Mouse (Mus musculus) liver, embryonic 15.5 days (tissue): ENCODE measurements around the gene Tldc1. TPM values are rescaled to one million over a fixed set of nuclear protein-coding genes. Genes with fewer than 3 reads are reported as not detected.

Source experiments
- ATAC-seq: fragments of 200-750 bp; cut with Nextera tagmentation; 2 replicates; pipeline ENCODE4 v1.8.0; 2017; ENCODE audit warnings: moderate number of reproducible peaks, mild to moderate bottlenecking, moderate library complexity; ENCODE audit not compliant: insufficient read depth
- H3K27ac ChIP-seq: fragments of 300-500 bp; sonication (generic); replicated peaks from 2 replicates; pipeline ENCODE4 v1.5.1; 2015; ENCODE audit warnings: mild to moderate bottlenecking, inconsistent platforms
- H3K27me3 ChIP-seq: fragments of 300-500 bp; sonication (generic); 2 replicates; pipeline ENCODE4 v1.6.1; 2015; ENCODE audit warnings: mild to moderate bottlenecking, inconsistent platforms
- H3K36me3 ChIP-seq: fragments of 300-500 bp; sonication (generic); replicated peaks from 2 replicates; pipeline ENCODE4 v1.6.1; 2015; ENCODE audit warnings: moderate library complexity, mild to moderate bottlenecking, inconsistent platforms
- H3K4me1 ChIP-seq: fragments of 300-500 bp; sonication (generic); replicated peaks from 2 replicates; pipeline ENCODE4 v1.6.1; 2015; ENCODE audit warnings: inconsistent platforms
- H3K4me2 ChIP-seq: fragments of 300-500 bp; sonication (generic); 2 replicates; pipeline ENCODE4 v1.6.1; 2015; ENCODE audit warnings: moderate library complexity, mild to moderate bottlenecking, inconsistent platforms
- H3K4me3 ChIP-seq: fragments of 300-500 bp; sonication (generic); replicated peaks from 2 replicates; pipeline ENCODE4 v1.5.1; 2015; ENCODE audit warnings: mild to moderate bottlenecking, inconsistent platforms
- H3K9ac ChIP-seq: fragments of 300-500 bp; sonication (generic); 2 replicates; pipeline ENCODE4 v1.6.1; 2015; ENCODE audit warnings: moderate library complexity, mild to moderate bottlenecking, inconsistent platforms
- H3K9me3 ChIP-seq: fragments of 300-500 bp; sonication (generic); replicated peaks from 2 replicates; pipeline ENCODE4 v1.6.1; 2016; ENCODE audit warnings: inconsistent platforms
- WGBS: fragments of 180-500 bp; shearing (Covaris S2); methylation state at CpG from one replicate; pipeline ENCODE4 v1.1.7; 2015; ENCODE audit warnings: mixed read lengths; ENCODE audit not compliant: insufficient replicate concordance; 5-methylcytosine and 5-hydroxymethylcytosine counted together
- polyA plus RNA-seq: library from polyadenylated mRNA; unstranded; fragments of >200 nt; fragmentation: Nextera tagmentation; extraction: Ambion mirVana; gene quantifications from 2 replicates; pipeline ENCODE4 v1.2.1, GENCODE M21; 2015

Gene Tldc1
- polyA plus RNA-seq, 1 experiment from 2014 or later: 4.1 TPM

DNA sequence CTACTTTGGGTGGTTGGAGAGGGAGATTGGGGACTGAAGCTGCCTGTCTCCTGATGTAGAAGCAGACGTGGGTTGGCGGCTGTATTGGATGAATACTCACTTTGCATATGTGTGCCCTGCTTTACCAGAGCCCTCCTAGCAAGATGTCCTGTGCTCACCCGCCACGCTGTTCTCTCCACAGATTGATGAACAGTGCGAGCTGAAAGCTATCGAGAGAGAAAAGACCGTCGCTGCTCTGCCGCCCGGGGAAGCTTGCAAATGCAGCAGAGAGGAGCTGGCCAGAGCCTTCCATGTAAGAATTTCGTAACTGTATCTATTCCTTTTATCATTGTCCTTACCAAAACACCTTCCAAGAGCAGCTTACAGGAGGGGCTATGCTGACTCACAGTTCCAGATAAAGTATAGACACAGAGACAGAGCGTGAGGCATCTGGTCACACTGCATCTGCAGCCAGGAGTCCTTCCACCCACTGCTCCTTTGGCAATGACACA is 59.2 kb downstream of the Tldc1 start:
- Histone ChIP-seq H3K4me3 (no peak overlapping the region), H3K27me3 (peaks cover 11% of the 10 kb centered on the region; the same call in 1 of the 2 replicates), H3K27ac (no peak overlapping the region), H3K4me1 (peaks cover 18% of the 10 kb centered on the region), H3K4me2 (no peak overlapping the region), H3K36me3 (no peaks in the 10 kb centered on the region), H3K9me3 (no peaks in the 10 kb centered on the region), H3K9ac (no peak overlapping the region)
- no peak for ATAC-seq
- 58% methylated on average over 12 of the region's 12 CpGs for WGBS

DNA sequence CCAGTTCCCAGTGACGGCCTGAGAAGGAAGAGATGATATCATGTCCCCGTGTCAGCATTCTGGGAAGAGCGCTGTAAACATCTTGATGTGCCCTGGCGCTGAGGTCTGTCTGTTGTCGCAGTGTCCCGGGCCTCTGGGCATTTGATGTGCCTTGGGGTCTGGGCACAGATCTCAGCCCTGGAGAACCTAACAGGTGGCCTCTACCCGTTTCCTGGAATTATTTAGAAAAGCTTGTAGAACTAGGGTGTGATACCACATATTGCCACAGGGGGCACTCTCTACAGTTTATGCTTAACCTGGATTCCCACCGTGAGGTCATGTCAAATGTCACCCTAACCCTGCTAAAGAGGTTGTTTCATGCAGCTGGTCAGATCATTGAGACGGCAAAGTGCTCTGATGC is 60.5 kb downstream of the Tldc1 start:
- Histone ChIP-seq H3K36me3 (no peaks in the 10 kb centered on the region), H3K27ac (no peak overlapping the region), H3K4me3 (no peak overlapping the region), H3K9me3 (no peaks in the 10 kb centered on the region), H3K4me2 (no peak overlapping the region), H3K27me3 (peaks cover 11% of the 10 kb centered on the region; the same call in 1 of the 2 replicates), H3K4me1 (peaks cover 18% of the 10 kb centered on the region), H3K9ac (no peak overlapping the region)
- no peak for ATAC-seq
- WGBS: 46% methylated on average over 9 of the region's 9 CpGs

DNA sequence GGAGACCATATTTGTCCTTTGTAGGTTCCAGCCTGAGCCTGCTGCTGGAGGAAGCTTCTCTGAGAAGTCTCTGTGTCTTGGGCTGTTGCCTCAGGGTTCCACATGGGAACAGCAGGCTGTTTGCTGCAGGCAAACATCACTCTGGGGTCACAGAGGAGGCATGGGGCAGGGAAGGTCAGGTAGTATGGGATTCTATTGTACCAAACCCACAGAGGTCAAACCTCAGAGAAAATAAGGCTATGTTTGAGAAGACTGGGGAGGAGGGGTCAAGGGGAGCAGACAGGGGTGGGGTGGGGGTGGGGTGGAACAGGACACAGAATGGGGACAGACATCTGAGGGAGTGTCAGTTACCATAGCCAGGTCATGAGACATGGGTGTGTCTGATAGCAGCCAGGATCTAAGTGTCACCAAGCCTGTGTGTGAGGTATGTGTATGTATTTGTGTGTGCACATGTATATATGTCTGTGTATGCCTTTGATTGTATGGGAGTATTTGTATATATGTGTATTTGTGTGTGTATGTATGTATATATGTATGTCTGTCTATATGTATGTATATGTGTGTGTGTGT is 61.4 kb downstream of the Tldc1 start:
- peaks cover 22% of the 10 kb centered on the region for H3K4me1 ChIP-seq
- no peak overlapping the region for H3K4me3 ChIP-seq
- H3K9me3 ChIP-seq: no peaks in the 10 kb centered on the region
- ATAC-seq: no peak
- peaks cover 11% of the 10 kb centered on the region; the same call in 1 of the 2 replicates for H3K27me3 ChIP-seq
- no peak overlapping the region for H3K27ac ChIP-seq
- H3K9ac ChIP-seq: no peak overlapping the region
- no peak overlapping the region for H3K4me2 ChIP-seq
- H3K36me3 ChIP-seq: no peaks in the 10 kb centered on the region

DNA sequence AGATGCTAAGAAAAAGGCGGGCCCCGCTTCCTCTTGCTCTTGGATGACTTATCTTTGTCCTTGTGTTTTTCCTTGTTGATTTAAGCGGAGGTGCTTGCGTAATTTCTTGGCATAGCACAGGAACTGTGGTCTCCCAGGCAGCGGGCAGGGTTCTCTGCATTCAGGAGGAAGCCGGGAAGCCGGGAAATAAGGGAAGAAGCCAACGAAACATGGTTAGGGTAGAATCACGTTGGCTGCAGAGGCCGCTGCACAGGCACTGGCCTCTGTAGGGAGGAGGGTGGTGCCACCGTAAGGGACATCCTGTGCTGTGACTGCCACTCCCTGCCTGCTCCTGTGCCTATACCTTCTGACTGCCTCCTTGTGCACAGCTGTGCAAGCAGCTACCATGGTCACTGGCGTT is 63.0 kb downstream of the Tldc1 start:
- no peak overlapping the region for H3K9ac ChIP-seq
- 34% methylated on average over 12 of the region's 12 CpGs for WGBS
- no peak overlapping the region for H3K4me3 ChIP-seq
- peaks cover 22% of the 10 kb centered on the region for H3K4me1 ChIP-seq
- no peak overlapping the region for H3K4me2 ChIP-seq
- peaks cover 8% of the 10 kb centered on the region; the same call in 1 of the 2 replicates for H3K27me3 ChIP-seq
- no peaks in the 10 kb centered on the region for H3K36me3 ChIP-seq
- no peaks in the 10 kb centered on the region for H3K9me3 ChIP-seq
- ATAC-seq: 0 out of 2 replicates have a peak, but pooled peaks have one; percentile 22
- H3K27ac ChIP-seq: no peak overlapping the region

DNA sequence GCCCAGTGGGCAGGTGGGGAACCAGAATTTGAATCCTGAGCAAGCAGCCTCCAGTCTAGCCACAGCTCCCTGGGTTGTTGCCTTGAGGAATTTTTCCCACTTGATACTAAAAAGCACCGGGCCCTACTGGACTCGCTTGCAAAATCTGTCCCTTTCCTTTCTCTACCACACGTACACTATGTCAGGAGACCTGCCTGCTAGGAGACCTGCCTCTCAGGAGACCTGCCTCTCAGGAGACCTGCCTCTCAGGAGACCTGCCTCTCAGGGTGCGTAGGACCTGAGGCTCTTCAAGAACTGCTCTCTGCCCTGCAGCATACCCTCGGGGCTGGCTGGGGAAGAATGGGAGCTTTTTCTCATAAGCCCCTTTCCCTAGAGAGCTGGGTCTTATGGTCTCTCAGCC is 64.8 kb downstream of the Tldc1 start:
- no peak overlapping the region for H3K4me2 ChIP-seq
- H3K4me1 ChIP-seq: peaks cover 27% of the 10 kb centered on the region
- no peak for ATAC-seq
- no peak overlapping the region for H3K27ac ChIP-seq
- H3K36me3 ChIP-seq: no peaks in the 10 kb centered on the region
- WGBS: 63% methylated on average over 5 of the region's 5 CpGs
- peaks cover 5% of the 10 kb centered on the region; the same call in 1 of the 2 replicates for H3K27me3 ChIP-seq
- no peak overlapping the region for H3K9ac ChIP-seq
- no peaks in the 10 kb centered on the region for H3K9me3 ChIP-seq
- H3K4me3 ChIP-seq: no peak overlapping the region

DNA sequence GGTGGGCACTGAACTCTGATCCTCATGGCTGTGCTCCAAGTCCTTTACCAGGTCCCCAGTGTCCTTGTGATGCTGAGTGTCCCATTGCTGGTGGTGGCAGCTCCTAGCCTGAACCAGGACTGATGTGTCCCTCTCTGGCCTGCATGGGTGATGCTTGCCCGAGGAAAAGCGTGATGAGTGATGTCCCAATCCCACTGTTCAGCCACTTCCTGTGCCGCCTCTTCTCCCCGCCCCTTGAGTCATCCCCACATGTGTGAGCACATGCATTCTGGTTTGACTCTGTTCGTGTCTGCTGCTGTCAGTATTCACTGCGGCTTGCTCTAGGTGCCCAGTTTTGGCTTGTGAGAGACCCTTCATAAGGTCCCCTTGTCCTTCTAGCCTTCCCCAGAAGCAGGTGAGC is 66.0 kb downstream of the Tldc1 start:
- no peak for ATAC-seq
- H3K36me3 ChIP-seq: no peaks in the 10 kb centered on the region
- H3K9ac ChIP-seq: no peak overlapping the region
- peaks cover 21% of the 10 kb centered on the region for H3K4me1 ChIP-seq
- H3K4me2 ChIP-seq: no peak overlapping the region
- 46% methylated on average over 6 of the region's 6 CpGs for WGBS
- no peaks in the 10 kb centered on the region for H3K9me3 ChIP-seq
- no peak overlapping the region for H3K4me3 ChIP-seq
- H3K27me3 ChIP-seq: peaks cover 5% of the 10 kb centered on the region; the same call in 1 of the 2 replicates
- H3K27ac ChIP-seq: no peak overlapping the region; the same call in 1 of the 2 replicates

Other genes with a start within 250 kb of the Tldc1 start
- 24.7 and 26.3 TPM in 2 replicates for gene Mbtps1, start 219.7 kb downstream of the Tldc1 start, polyA plus RNA-seq
- gene Hsdl1, start 203.2 kb downstream of the Tldc1 start, polyA plus RNA-seq: 16.5 and 18.1 TPM in 2 replicates
- gene Dnaaf1, start 203.2 kb downstream of the Tldc1 start, polyA plus RNA-seq: 0.05 and 0.08 TPM in 2 replicates
- 5.4 and 7.4 TPM in 2 replicates for gene Taf1c, start 173.2 kb downstream of the Tldc1 start, polyA plus RNA-seq
- not detected in 2 replicates for gene Adad2, start 165.7 kb downstream of the Tldc1 start, polyA plus RNA-seq
- gene Kcng4, start 142.7 kb downstream of the Tldc1 start, polyA plus RNA-seq: not detected in 2 replicates
- 2.2 and 2.5 TPM in 2 replicates for gene Wfdc1, start 112.1 kb downstream of the Tldc1 start, polyA plus RNA-seq
- gene Atp2c2, start 78.4 kb downstream of the Tldc1 start, polyA plus RNA-seq: 0.09 and 0.12 TPM in 2 replicates
- 31.9 and 33.3 TPM in 2 replicates for gene Cotl1, start 62.1 kb upstream of the Tldc1 start, polyA plus RNA-seq
- 3.9 and 4.3 TPM in 2 replicates for gene Klhl36, start 83.8 kb upstream of the Tldc1 start, polyA plus RNA-seq
- gene Usp10, start 131.9 kb upstream of the Tldc1 start, polyA plus RNA-seq: 76.7 and 91.5 TPM in 2 replicates
- 3.0 TPM in 1 of 2 replicates, not detected in the other for gene Gm20388, start 132.4 kb upstream of the Tldc1 start, polyA plus RNA-seq
- 1.3 and 2.1 TPM in 2 replicates for gene Crispld2, start 214.0 kb upstream of the Tldc1 start, polyA plus RNA-seq